Mouse (Mus musculus): ENCODE measurements around the gene Lrrc38.
"Not testable (repeated sequence)": the region's sequence is repeated elsewhere in the genome, so short reads cannot be mapped to it uniquely, and the experiment has no call there.

GRCm38 (mm10) chr4:143345491-143345890, 4.1 kb upstream of the Lrrc38 start:
- TF ChIP-seq POLR2A (IDR thresholded peaks at IDR 0.05; ENCODE audit: control insufficient read depth, extremely low read depth, insufficient read depth, low read length, poor library complexity); CTCF (IDR thresholded peaks at IDR 0.05; ENCODE audit: borderline replicate concordance, control insufficient read depth, extremely low read depth, insufficient read depth, low read length, poor library complexity): not testable (repeated sequence)

Measured in thymus, adult 2 months (tissue).